Comparison of ENCODE assay signal across 18 mouse cellular contexts in the genomic region with DNA sequence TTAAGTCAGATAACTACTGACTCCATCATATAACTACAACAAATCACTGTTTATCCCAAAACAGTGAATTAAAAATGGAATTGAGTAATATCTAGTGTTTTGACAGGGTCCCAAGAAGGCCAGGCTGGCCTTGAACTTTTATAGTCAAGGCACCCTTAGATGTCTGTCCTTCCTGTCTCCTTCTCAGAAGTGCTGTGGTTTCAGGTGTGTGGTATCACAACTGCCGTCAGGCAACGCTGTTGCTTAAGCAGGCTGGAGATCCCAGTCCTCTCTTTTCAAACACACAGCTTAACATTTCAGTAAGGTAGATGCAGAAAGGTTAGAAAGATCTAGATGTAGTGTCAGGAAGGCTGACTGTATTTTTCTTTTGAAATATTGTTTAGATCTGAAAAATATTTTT. TPM values are rescaled to one million over a fixed set of nuclear protein-coding genes. Genes with fewer than 3 reads are reported as not detected.
DNase-seq lines count a peak whose midpoint lies in the region; ATAC-seq lines count a peak whose summit lies in the region.
"Had no signal": no experiment of that assay in that cellular context is flagged by ENCODE, and none has a peak within 500 bp of the region (broad histone marks: within the 10 kb centered on the region; RNA-seq: fewer than 3 reads in every experiment).

No protein-coding gene starts in this region.

- WGBS in heart, embryonic 14.5 days, result 39% methylated on average over 2 of the region's 2 CpGs
- WGBS in intestine, embryonic 15.5 days, result 77% methylated on average over 2 of the region's 2 CpGs

- no peak for ATAC-seq in heart, embryonic 14.5 days (ENCODE audit: insufficient number of reproducible peaks, insufficient read depth, low FRiP score, low read depth)
- peak; percentile 48 for ATAC-seq in intestine, embryonic 15.5 days
- ATAC-seq: forebrain, embryonic 16.5 days; midbrain, embryonic 13.5 days had no signal

- H3K9ac ChIP-seq in heart, embryonic 14.5 days (ENCODE audit: low read length), result no peak overlapping the region
- no peak overlapping the region for H3K9ac ChIP-seq in intestine, embryonic 15.5 days
- H3K9ac ChIP-seq: liver, embryonic 14.5 days; lung, embryonic 15.5 days; midbrain, embryonic 13.5 days had no signal

- H3K36me3 ChIP-seq in heart, embryonic 14.5 days (ENCODE audit: control insufficient read depth, insufficient read depth, low read length), result peaks cover 78% of the 10 kb centered on the region
- 0 out of 2 replicates have a peak, but pooled peaks cover 3% of the 10 kb centered on the region for H3K36me3 ChIP-seq in intestine, embryonic 15.5 days
- H3K36me3 ChIP-seq: G1E had no signal

- no peaks in the 10 kb centered on the region for H3K27me3 ChIP-seq in heart, embryonic 14.5 days (ENCODE audit: control insufficient read depth, insufficient read depth, low read length)
- no peaks in the 10 kb centered on the region for H3K27me3 ChIP-seq in intestine, embryonic 15.5 days (replicated peaks)
- H3K27me3 ChIP-seq: lung, embryonic 15.5 days; midbrain, embryonic 13.5 days had no signal

- no peak overlapping the region for H3K4me2 ChIP-seq in heart, embryonic 14.5 days (ENCODE audit: low read length)
- H3K4me2 ChIP-seq in intestine, embryonic 15.5 days (replicated peaks), result no peak overlapping the region
- H3K4me2 ChIP-seq: lung, embryonic 15.5 days; midbrain, embryonic 13.5 days had no signal

- peak overlapping the region; percentile 58 to 77; a peak in 3 of 4 replicates for H3K27ac ChIP-seq in heart, embryonic 14.5 days (replicated peaks in 1 of 2; ENCODE audit: control insufficient read depth in 1 of 2, insufficient read depth in 1 of 2, low read depth in 2 of 2, low read length in 2 of 2)
- no peak overlapping the region for H3K27ac ChIP-seq in intestine, embryonic 15.5 days
- H3K27ac ChIP-seq: kidney, postnatal 0 days; liver, embryonic 14.5 days; lung, embryonic 15.5 days; midbrain, embryonic 13.5 days had no signal

- H3K4me3 ChIP-seq in heart, embryonic 14.5 days (ENCODE audit: control insufficient read depth in 1 of 2, insufficient read depth in 1 of 2, low read depth in 1 of 2, low read length in 2 of 2), result no peak overlapping the region
- H3K4me3 ChIP-seq in intestine, embryonic 15.5 days (replicated peaks), result no peak overlapping the region
- H3K4me3 ChIP-seq: lung, embryonic 15.5 days; midbrain, embryonic 13.5 days had no signal

- peaks cover 18 to 53% of the 10 kb centered on the region in 2 experiments for H3K4me1 ChIP-seq in heart, embryonic 14.5 days (ENCODE audit: control insufficient read depth in 2 of 2, insufficient read depth in 2 of 2, low read length in 2 of 2)
- H3K4me1 ChIP-seq in intestine, embryonic 15.5 days (replicated peaks), result no peaks in the 10 kb centered on the region

- no peaks in the 10 kb centered on the region for H3K9me3 ChIP-seq in heart, embryonic 14.5 days (ENCODE audit: control insufficient read depth, low read length)
- H3K9me3 ChIP-seq in intestine, embryonic 15.5 days, result no peaks in the 10 kb centered on the region
- H3K9me3 ChIP-seq: G1E; lung, embryonic 15.5 days; midbrain, embryonic 13.5 days had no signal

- no peak for DNase-seq in heart, adult 9 months (ENCODE audit: low spot score in 2 of 2)
- DNase-seq in CD8-positive naive resting alpha-beta T cell, adult 2 months (ENCODE audit: low read depth in 2 of 2, low spot score in 2 of 2), result peak; percentile 11 to 35
- peak; percentile 30 to 39 for DNase-seq in thymus, postnatal 10 days (ENCODE audit: low spot score in 2 of 2)
- no peak for DNase-seq in lung, postnatal 14 days
- no peak for DNase-seq in natural killer cell, adult 2 months (ENCODE audit: low spot score in 2 of 2)
- DNase-seq in yolk sac, embryonic 10.5 days (ENCODE audit: low spot score), result no peak
- DNase-seq: adrenal gland, postnatal 14 days; cerebellum, adult 9-11 months; gastrocnemius, postnatal 25 days; spleen, adult 18-20 months had no signal

RNA-seq across cellular contexts. Expression of a gene that starts 13.0 kb away (rescaled TPM):
- 778 and 797 TPM in 2 replicates for polyA plus RNA-seq in heart, embryonic 14.5 days (2014; fragmentation: Nextera tagmentation; extraction: Ambion mirVana)
- polyA plus RNA-seq in intestine, embryonic 15.5 days (2015; fragmentation: Nextera tagmentation; extraction: Ambion mirVana), result 47.4 and 49.0 TPM in 2 replicates
- polyA plus RNA-seq: G1E had no signal

Comparison
In these comparisons a context has a peak if more than half of its experiments do, and no peak if none do; other contexts are left out.
1. DNase-seq: peak in CD8-positive naive resting alpha-beta T cell, adult 2 months (2 of 2) and thymus, postnatal 10 days (2 of 2); none in heart, adult 9 months (0 of 2), lung, postnatal 14 days (single experiment), natural killer cell, adult 2 months (0 of 2) and yolk sac, embryonic 10.5 days (single experiment).
2. RNA of a gene that starts 13.0 kb away (polyA plus RNA-seq): 778 to 797 TPM in heart, embryonic 14.5 days; 47.4 to 49.0 TPM in intestine, embryonic 15.5 days; every median in the first group is over 10 times any median in the second.